Mouse (Mus musculus): ENCODE measurements around the gene Cdkl5. TPM values are rescaled to one million over a fixed set of nuclear protein-coding genes. Genes with fewer than 3 reads are reported as not detected.

Cdkl5 gene
- polyA plus RNA-seq, 1 experiment from 2014 or later, result 3.7 TPM

DNA sequence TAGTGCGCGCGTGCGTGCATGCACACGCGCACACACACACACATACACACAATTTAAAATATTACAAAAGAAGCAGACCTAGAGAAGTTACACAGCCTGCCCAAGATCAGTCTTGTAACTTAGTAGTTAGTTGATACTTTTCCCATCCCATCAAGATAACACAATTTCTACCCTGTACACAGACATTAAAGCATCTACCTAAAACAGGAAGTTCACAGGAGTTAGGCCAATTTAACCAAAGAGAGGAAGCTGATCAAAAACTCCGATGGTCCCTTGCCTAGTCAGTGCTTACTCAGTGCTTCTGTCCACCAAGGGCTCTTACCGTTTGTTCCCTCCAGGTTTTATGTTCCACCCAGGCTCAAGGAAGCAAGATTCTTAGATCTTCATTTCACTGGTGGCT, 243.7 kb downstream of the Cdkl5 start:
- 92% methylated on average over 8 of the region's 8 CpGs for WGBS
- no peak overlapping the region for H3K4me2 ChIP-seq (ENCODE audit: low read depth, low read length)
- H3K27ac ChIP-seq (replicated peaks; ENCODE audit: low read depth, low read length), result no peak overlapping the region
- no peaks in the 10 kb centered on the region for H3K4me1 ChIP-seq (ENCODE audit: control insufficient read depth, insufficient read depth, low read length)
- H3K9ac ChIP-seq (ENCODE audit: low read depth, low read length), result no peak overlapping the region
- H3K9me3 ChIP-seq (ENCODE audit: control insufficient read depth, low read length), result no peaks in the 10 kb centered on the region
- peaks cover 3% of the 10 kb centered on the region; the same call in 1 of the 2 replicates for H3K27me3 ChIP-seq (replicated peaks; ENCODE audit: control insufficient read depth, insufficient read depth, low read length)
- no peak for DNase-seq (ENCODE audit: low spot score)
- H3K4me3 ChIP-seq (ENCODE audit: low read depth, low read length), result no peak overlapping the region
- ATAC-seq (ENCODE audit: low read depth), result no peak
- no peaks in the 10 kb centered on the region for H3K36me3 ChIP-seq (ENCODE audit: control insufficient read depth, insufficient read depth, low read length)

DNA sequence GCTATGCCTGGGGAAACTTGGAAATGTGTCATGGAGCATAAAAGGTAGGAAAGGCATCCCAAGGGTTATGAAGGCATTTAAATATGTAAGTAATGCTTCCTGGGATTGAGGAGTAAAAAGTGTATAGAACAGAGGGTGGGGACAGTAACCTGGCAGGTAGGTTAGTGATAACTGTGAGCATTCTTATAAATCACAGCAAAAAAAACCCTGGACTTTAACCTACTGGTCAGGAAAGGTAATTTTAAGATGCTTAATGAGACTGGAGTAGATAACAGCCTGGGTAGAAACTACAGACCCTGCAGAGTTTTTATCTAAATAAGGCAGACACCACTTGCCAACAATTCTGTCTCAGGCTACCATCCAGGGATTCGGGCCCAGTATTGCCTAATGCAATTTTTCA, 245.9 kb downstream of the Cdkl5 start:
- ATAC-seq (ENCODE audit: low read depth), result no peak
- no peak overlapping the region for H3K4me3 ChIP-seq (ENCODE audit: low read depth, low read length)
- 73% methylated on average over 1 of the region's 1 CpGs for WGBS

DNA sequence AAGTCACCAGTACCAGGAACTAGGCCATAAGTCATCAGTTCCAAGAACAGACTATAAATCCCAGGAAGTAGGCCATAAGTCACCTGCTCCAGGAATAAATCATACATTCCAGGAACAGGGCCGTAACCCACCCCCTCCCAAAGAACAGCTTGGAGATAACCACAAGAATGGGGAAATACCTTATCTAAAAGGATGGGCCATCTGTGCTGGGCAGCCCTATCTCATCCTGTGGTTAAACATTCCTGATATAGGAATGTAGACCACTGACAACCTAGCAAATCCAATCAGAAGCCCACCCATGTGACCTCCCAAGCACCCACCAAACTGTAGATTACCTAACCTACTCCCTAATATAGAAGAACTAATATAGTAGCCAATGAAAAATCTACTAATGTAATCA, 249.1 kb downstream of the Cdkl5 start:
- no peak for DNase-seq (ENCODE audit: low spot score)
- no peak for ATAC-seq (ENCODE audit: low read depth)
- no peaks in the 10 kb centered on the region for H3K9me3 ChIP-seq (ENCODE audit: control insufficient read depth, low read length)
- no peaks in the 10 kb centered on the region for H3K4me1 ChIP-seq (ENCODE audit: control insufficient read depth, insufficient read depth, low read length)
- H3K9ac ChIP-seq (ENCODE audit: low read depth, low read length), result no peak overlapping the region
- no peak overlapping the region for H3K4me3 ChIP-seq (ENCODE audit: low read depth, low read length)
- H3K4me2 ChIP-seq (ENCODE audit: low read depth, low read length), result no peak overlapping the region
- H3K36me3 ChIP-seq (ENCODE audit: control insufficient read depth, insufficient read depth, low read length), result no peaks in the 10 kb centered on the region
- no peak overlapping the region for H3K27ac ChIP-seq (replicated peaks; ENCODE audit: low read depth, low read length)
- 77% methylated on average over 1 of the region's 1 CpGs for WGBS
- H3K27me3 ChIP-seq (replicated peaks; ENCODE audit: control insufficient read depth, insufficient read depth, low read length), result no peaks in the 10 kb centered on the region

More for the DNA sequence above, 245.9 kb downstream of the Cdkl5 start:
- no peak overlapping the region for H3K4me2 ChIP-seq (ENCODE audit: low read depth, low read length)
- no peaks in the 10 kb centered on the region for H3K9me3 ChIP-seq (ENCODE audit: control insufficient read depth, low read length)
- H3K27me3 ChIP-seq (replicated peaks; ENCODE audit: control insufficient read depth, insufficient read depth, low read length), result no peaks in the 10 kb centered on the region
- DNase-seq (ENCODE audit: low spot score), result no peak
- no peaks in the 10 kb centered on the region for H3K4me1 ChIP-seq (ENCODE audit: control insufficient read depth, insufficient read depth, low read length)
- no peaks in the 10 kb centered on the region for H3K36me3 ChIP-seq (ENCODE audit: control insufficient read depth, insufficient read depth, low read length)
- no peak overlapping the region for H3K9ac ChIP-seq (ENCODE audit: low read depth, low read length)
- H3K27ac ChIP-seq (replicated peaks; ENCODE audit: low read depth, low read length), result no peak overlapping the region

DNA sequence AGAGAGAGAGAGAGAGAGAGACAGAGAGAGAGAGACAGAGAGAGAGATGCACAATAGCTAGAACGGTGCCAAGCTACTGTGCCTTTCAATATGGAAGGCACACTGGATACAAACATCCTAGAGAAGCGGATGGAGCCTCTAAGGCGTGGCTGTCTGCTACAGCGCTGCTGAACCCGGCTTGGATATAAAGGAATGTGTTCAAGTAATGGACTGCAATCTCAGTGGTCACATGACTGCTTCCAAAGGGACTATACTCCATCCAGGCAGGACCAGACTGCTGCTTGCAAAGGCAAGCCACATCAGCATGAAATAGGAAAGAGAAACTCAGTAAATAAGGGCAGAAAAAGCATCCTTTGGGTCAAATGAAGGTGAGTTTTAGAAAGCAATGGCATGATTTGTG, 258.9 kb downstream of the Cdkl5 start, which contains the start of gene Ppef1:
TSS of gene Ppef1 (minus strand) at position 116 of the 400 bp plus-strand sequence.
- H3K9me3 ChIP-seq (ENCODE audit: control insufficient read depth, low read length), result no peaks in the 10 kb centered on the region
- no peak within 1 kb of the TSS for H3K9ac ChIP-seq (ENCODE audit: low read depth, low read length)
- no peaks in the 10 kb centered on the region for H3K4me1 ChIP-seq (ENCODE audit: control insufficient read depth, insufficient read depth, low read length)
- no peak within 1 kb of the TSS for H3K4me3 ChIP-seq (ENCODE audit: low read depth, low read length)
- H3K4me2 ChIP-seq (ENCODE audit: low read depth, low read length), result no peak within 1 kb of the TSS
- peaks cover 10% of the 10 kb centered on the region for H3K27me3 ChIP-seq (replicated peaks; ENCODE audit: control insufficient read depth, insufficient read depth, low read length)
- H3K36me3 ChIP-seq (ENCODE audit: control insufficient read depth, insufficient read depth, low read length), result no peaks in the 10 kb centered on the region
- H3K27ac ChIP-seq (replicated peaks; ENCODE audit: low read depth, low read length), result no peak within 1 kb of the TSS
- DNase-seq (ENCODE audit: low spot score) (no peak), ATAC-seq (ENCODE audit: low read depth) (no peak)
- 69% methylated on average over 5 of the region's 5 CpGs for WGBS

Other genes with a start within 250 kb of the Cdkl5 start
- gene Rs1, start 226.7 kb downstream of the Cdkl5 start, polyA plus RNA-seq (2014; fragmentation: Nextera tagmentation; extraction: Ambion mirVana), result 0.09 TPM in 1 of 2 replicates, not detected in the other
- 0.19 and 0.20 TPM in 2 replicates for gene Gja6, start 87.7 kb downstream of the Cdkl5 start, polyA plus RNA-seq (2014; fragmentation: Nextera tagmentation; extraction: Ambion mirVana)
- gene Scml2, start 122.5 kb upstream of the Cdkl5 start, polyA plus RNA-seq (2014; fragmentation: Nextera tagmentation; extraction: Ambion mirVana), result 5.7 and 7.5 TPM in 2 replicates

All from embryonic facial prominence, embryonic 14.5 days (tissue).